Mouse (Mus musculus) hindbrain, embryonic 11.5 days (tissue): ENCODE results near the gene Pkdcc. TPM values are rescaled to one million over a fixed set of nuclear protein-coding genes. Genes with fewer than 3 reads are reported as not detected.

Experiments
- ATAC-seq: fragments of 200-750 bp; cut with Nextera tagmentation; 2 replicates; pipeline ENCODE4 v1.8.0; 2017; ENCODE audit warnings: mild to moderate bottlenecking, moderate TSS enrichment, moderate library complexity; ENCODE audit not compliant: low FRiP score
- DNase-seq: peaks from one replicate; pipeline ENCODE4 v3.0.0-alpha.2; 2015; ENCODE audit warnings: low spot score
- H3K27ac ChIP-seq: fragments of 300-500 bp; sonication (generic); 2 replicates; pipeline ENCODE4 v1.5.1; 2014; ENCODE audit warnings: mild to moderate bottlenecking, low read depth, low read length
- H3K27me3 ChIP-seq: fragments of 300-500 bp; sonication (generic); 2 replicates; pipeline ENCODE4 v1.6.1; 2014; ENCODE audit warnings: mild to moderate bottlenecking, low read length, moderate library complexity, mixed read lengths; ENCODE audit not compliant: control insufficient read depth, insufficient read depth
- H3K36me3 ChIP-seq: fragments of 300-500 bp; sonication (generic); 2 replicates; pipeline ENCODE4 v1.6.1; 2014; ENCODE audit warnings: mild to moderate bottlenecking, low read length, moderate library complexity, mixed read lengths; ENCODE audit not compliant: control insufficient read depth, insufficient read depth
- H3K4me1 ChIP-seq: fragments of 300-500 bp; sonication (generic); replicated peaks from 2 replicates; pipeline ENCODE4 v1.6.1; 2014; ENCODE audit warnings: low read length, mixed read lengths; ENCODE audit not compliant: control insufficient read depth, insufficient read depth
- H3K4me2 ChIP-seq: fragments of 300-500 bp; sonication (generic); replicated peaks from 2 replicates; pipeline ENCODE4 v1.6.1; 2014; ENCODE audit warnings: mild to moderate bottlenecking, low read depth, low read length
- H3K4me3 ChIP-seq: fragments of 300-500 bp; sonication (generic); 2 replicates; pipeline ENCODE4 v1.5.1; 2014; ENCODE audit warnings: low read depth, low read length
- H3K9ac ChIP-seq: fragments of 300-500 bp; sonication (generic); 2 replicates; pipeline ENCODE4 v1.6.1; 2014; ENCODE audit warnings: low read depth, low read length
- H3K9me3 ChIP-seq: fragments of 300-500 bp; sonication (generic); 2 replicates; pipeline ENCODE4 v1.6.1; 2016; ENCODE audit warnings: low read length; ENCODE audit not compliant: control insufficient read depth
- WGBS: fragments of 180-500 bp; shearing (Covaris S2); extraction: QIAGEN DNeasy Blood & Tissue Kit; methylation state at CpG from one replicate; pipeline ENCODE4 v1.1.7; 2014; 5-methylcytosine and 5-hydroxymethylcytosine counted together
- polyA plus RNA-seq: library from polyadenylated mRNA; unstranded; fragments of >200 nt; fragmentation: Nextera tagmentation; extraction: Ambion mirVana; gene quantifications from 2 replicates; pipeline ENCODE4 v1.2.1, GENCODE M21; 2014

Pkdcc gene
- polyA plus RNA-seq, 1 experiment from 2014 or later, result 10.8 TPM

DNA sequence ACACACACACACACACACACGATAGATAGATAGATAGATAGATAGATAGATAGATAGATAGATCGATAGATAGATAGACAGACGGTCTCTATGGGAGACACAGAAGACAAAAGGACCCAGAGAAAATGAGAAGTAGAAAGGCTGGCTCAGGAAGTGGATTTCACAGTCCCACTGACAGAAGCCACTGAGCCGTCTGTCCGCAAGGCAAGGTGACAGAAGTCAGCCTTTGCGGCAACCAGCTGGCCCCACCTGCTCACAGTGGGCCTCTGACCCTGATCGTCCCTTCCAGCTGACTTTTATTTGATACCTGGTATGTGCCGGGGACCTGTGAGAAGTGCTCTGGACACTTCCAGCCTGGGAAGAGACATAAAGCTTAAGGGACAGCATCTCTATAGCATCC is 57.5 kb downstream of the Pkdcc start:
- Histone ChIP-seq H3K9me3 (no peaks in the 10 kb centered on the region), H3K4me2 (no peak overlapping the region), H3K36me3 (no peaks in the 10 kb centered on the region), H3K4me3 (no peak overlapping the region), H3K27ac (no peak overlapping the region), H3K27me3 (peaks cover 3% of the 10 kb centered on the region; the same call in 1 of the 2 replicates), H3K4me1 (peaks cover 4% of the 10 kb centered on the region), H3K9ac (no peak overlapping the region)
- DNase-seq (no peak), ATAC-seq (no peak)
- 58% methylated on average over 8 of the region's 8 CpGs for WGBS

- no peak overlapping the region for H3K4me3 ChIP-seq
- H3K4me2 ChIP-seq, result no peak overlapping the region
- peaks cover 6% of the 10 kb centered on the region for H3K4me1 ChIP-seq
Observed at GRCm38 (mm10) chr17:83273636-83274035, 58.5 kb downstream of the Pkdcc start.

GRCm38 (mm10) chr17:83274101-83274500 is 59.0 kb downstream of the Pkdcc start:
- no peak overlapping the region for H3K4me2 ChIP-seq
- no peaks in the 10 kb centered on the region for H3K9me3 ChIP-seq
- no peak overlapping the region for H3K4me3 ChIP-seq
- DNase-seq, result no peak
- H3K9ac ChIP-seq, result no peak overlapping the region
- H3K4me1 ChIP-seq, result peaks cover 8% of the 10 kb centered on the region
- no peak overlapping the region for H3K27ac ChIP-seq
- WGBS, result 54% methylated on average over 4 of the region's 4 CpGs
- ATAC-seq, result no peak
- H3K36me3 ChIP-seq, result no peaks in the 10 kb centered on the region
- H3K27me3 ChIP-seq, result peaks cover 3% of the 10 kb centered on the region; the same call in 1 of the 2 replicates

More at GRCm38 (mm10) chr17:83273636-83274035, 58.5 kb downstream of the Pkdcc start:
- peaks cover 3% of the 10 kb centered on the region; the same call in 1 of the 2 replicates for H3K27me3 ChIP-seq
- H3K9me3 ChIP-seq, result no peaks in the 10 kb centered on the region
- DNase-seq (no peak), ATAC-seq (no peak)
- H3K9ac ChIP-seq, result no peak overlapping the region
- 17% methylated on average over 9 of the region's 9 CpGs for WGBS
- no peak overlapping the region for H3K27ac ChIP-seq
- no peaks in the 10 kb centered on the region for H3K36me3 ChIP-seq

Other genes starting within 250 kb of the Pkdcc start
- 47.1 and 49.0 TPM in 2 replicates for gene Eml4, start 135.6 kb downstream of the Pkdcc start, polyA plus RNA-seq